Mouse (Mus musculus): ENCODE data around the gene Dmp1. TPM values are rescaled to one million over a fixed set of nuclear protein-coding genes. Genes with fewer than 3 reads are reported as not detected.

Dmp1 gene
- polyA plus RNA-seq (2015; fragmentation: Nextera tagmentation; extraction: Ambion mirVana), result 27.4 and 33.7 TPM in 2 replicates

- H3K9ac ChIP-seq, result no peak within 1 kb of the TSS
These were observed at the start of gene Dmp1 for GRCm38 (mm10) chr5:104202351-104202750. Gene Dmp1 (plus strand): TSS chr5:104202613.

GRCm38 (mm10) chr5:104157701-104158100 is 44.7 kb upstream of the Dmp1 start:
- no peak overlapping the region for H3K27ac ChIP-seq (replicated peaks)
- no peak for ATAC-seq (ENCODE audit: insufficient number of reproducible peaks, low FRiP score, low TSS enrichment, low read depth)
- H3K36me3 ChIP-seq, result no peaks in the 10 kb centered on the region
- 81% methylated on average over 7 of the region's 7 CpGs for WGBS
- no peaks in the 10 kb centered on the region for H3K27me3 ChIP-seq
- H3K4me2 ChIP-seq (replicated peaks), result no peak overlapping the region
- no peak overlapping the region for H3K9ac ChIP-seq
- H3K9me3 ChIP-seq (replicated peaks), result no peaks in the 10 kb centered on the region
- H3K4me3 ChIP-seq (replicated peaks), result no peak overlapping the region
- no peaks in the 10 kb centered on the region; the same call in 1 of the 2 replicates for H3K4me1 ChIP-seq

More at GRCm38 (mm10) chr5:104202351-104202750, at the start of gene Dmp1:
- no peak for ATAC-seq (ENCODE audit: insufficient number of reproducible peaks, low FRiP score, low TSS enrichment, low read depth)
- no peaks in the 10 kb centered on the region for H3K36me3 ChIP-seq
- H3K4me1 ChIP-seq, result 0 out of 2 replicates have a peak, but pooled peaks cover 3% of the 10 kb centered on the region
- H3K9me3 ChIP-seq (replicated peaks), result no peaks in the 10 kb centered on the region
- H3K27me3 ChIP-seq, result no peaks in the 10 kb centered on the region
- 60% methylated on average over 5 of the region's 5 CpGs for WGBS
- H3K4me3 ChIP-seq (replicated peaks), result no peak within 1 kb of the TSS
- H3K27ac ChIP-seq (replicated peaks), result no peak within 1 kb of the TSS
- no peak within 1 kb of the TSS for H3K4me2 ChIP-seq (replicated peaks)

GRCm38 (mm10) chr5:104158332-104159052 is 43.9 kb upstream of the Dmp1 start:
- Histone ChIP-seq H3K36me3 (no peaks in the 10 kb centered on the region), H3K27me3 (no peaks in the 10 kb centered on the region), H3K27ac (replicated peaks) (no peak overlapping the region), H3K9me3 (replicated peaks) (no peaks in the 10 kb centered on the region), H3K4me3 (replicated peaks) (no peak overlapping the region), H3K9ac (no peak overlapping the region), H3K4me2 (replicated peaks) (no peak overlapping the region), H3K4me1 (no peaks in the 10 kb centered on the region; the same call in 1 of the 2 replicates)
- ATAC-seq (ENCODE audit: insufficient number of reproducible peaks, low FRiP score, low TSS enrichment, low read depth), result no peak
- 70% methylated on average over 7 of the region's 7 CpGs for WGBS

DNA sequence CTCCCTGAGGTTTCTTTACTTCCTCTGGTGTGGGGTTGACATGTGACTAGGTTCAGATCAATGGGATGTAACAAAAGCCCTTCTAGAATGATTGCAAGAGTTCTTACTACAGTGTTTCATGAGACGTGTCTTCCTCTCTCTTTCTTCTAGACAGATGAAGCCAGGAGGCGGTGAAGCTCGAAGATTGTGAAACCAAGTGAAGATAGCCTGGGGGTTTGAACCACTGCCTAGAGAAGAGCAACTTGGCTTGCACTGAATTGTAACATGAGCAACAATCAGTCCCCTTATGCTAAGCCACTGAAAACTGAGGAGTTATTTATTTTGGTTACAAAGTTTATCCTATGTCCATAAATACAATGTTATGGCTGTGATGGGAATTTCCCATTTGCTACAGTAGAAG is 41.8 kb upstream of the Dmp1 start:
- Histone ChIP-seq H3K36me3 (no peaks in the 10 kb centered on the region), H3K4me3 (replicated peaks) (no peak overlapping the region), H3K9ac (no peak overlapping the region), H3K27me3 (no peaks in the 10 kb centered on the region), H3K4me1 (no peaks in the 10 kb centered on the region; the same call in 1 of the 2 replicates), H3K27ac (replicated peaks) (no peak overlapping the region), H3K9me3 (replicated peaks) (no peaks in the 10 kb centered on the region), H3K4me2 (replicated peaks) (no peak overlapping the region)
- ATAC-seq (ENCODE audit: insufficient number of reproducible peaks, low FRiP score, low TSS enrichment, low read depth), result no peak
- 52% methylated on average over 3 of the region's 3 CpGs for WGBS

- no peak for ATAC-seq (ENCODE audit: insufficient number of reproducible peaks, low FRiP score, low TSS enrichment, low read depth)
- no peak overlapping the region for H3K4me3 ChIP-seq (replicated peaks)
- no peak overlapping the region for H3K9ac ChIP-seq
- H3K4me2 ChIP-seq (replicated peaks), result no peak overlapping the region
- no peaks in the 10 kb centered on the region for H3K9me3 ChIP-seq (replicated peaks)
- 67% methylated on average over 1 of the region's 1 CpGs for WGBS
- no peaks in the 10 kb centered on the region; the same call in 1 of the 2 replicates for H3K4me1 ChIP-seq
- no peaks in the 10 kb centered on the region for H3K27me3 ChIP-seq
- H3K27ac ChIP-seq (replicated peaks), result no peak overlapping the region
- H3K36me3 ChIP-seq, result no peaks in the 10 kb centered on the region
These were observed 41.0 kb upstream of the Dmp1 start for GRCm38 (mm10) chr5:104161390-104161789.

- WGBS, result 31% methylated on average over 4 of the region's 4 CpGs
- Histone ChIP-seq H3K27ac (replicated peaks) (no peak overlapping the region), H3K4me2 (replicated peaks) (no peak overlapping the region), H3K4me1 (no peaks in the 10 kb centered on the region; the same call in 1 of the 2 replicates), H3K9ac (no peak overlapping the region), H3K36me3 (no peaks in the 10 kb centered on the region), H3K27me3 (no peaks in the 10 kb centered on the region), H3K9me3 (replicated peaks) (no peaks in the 10 kb centered on the region), H3K4me3 (replicated peaks) (no peak overlapping the region)
- no peak; the same call in 1 of the 2 replicates for ATAC-seq (ENCODE audit: insufficient number of reproducible peaks, low FRiP score, low TSS enrichment, low read depth)
These were observed 38.9 kb upstream of the Dmp1 start for GRCm38 (mm10) chr5:104163536-104163935.

DNA sequence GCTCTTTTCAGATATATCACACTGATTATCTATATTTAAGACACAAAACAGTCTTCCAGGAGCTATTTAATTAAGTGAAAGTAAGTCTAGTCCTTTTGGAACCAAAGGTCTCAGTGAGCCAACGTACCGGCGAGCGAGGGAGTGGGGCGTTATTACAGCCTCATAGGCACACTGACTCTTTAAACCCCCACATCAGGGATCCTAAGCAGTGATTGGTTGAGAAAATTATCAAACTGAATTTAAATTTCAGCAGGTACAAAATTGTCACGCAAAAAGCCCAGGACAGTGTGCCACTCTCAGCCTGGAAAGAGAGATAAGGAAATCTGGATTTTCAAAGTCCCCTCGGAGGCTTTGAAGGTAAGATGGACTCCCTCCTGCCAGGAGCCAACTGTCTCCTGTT is 32.0 kb upstream of the Dmp1 start, which contains the start of gene Dspp:
TSS of gene Dspp (plus strand) at position 301 of the 400 bp plus-strand sequence.
- no peak for ATAC-seq (ENCODE audit: insufficient number of reproducible peaks, low FRiP score, low TSS enrichment, low read depth)
- Histone ChIP-seq H3K4me3 (replicated peaks) (no peak within 1 kb of the TSS), H3K9ac (no peak within 1 kb of the TSS), H3K27me3 (no peaks in the 10 kb centered on the region), H3K27ac (replicated peaks) (no peak within 1 kb of the TSS), H3K36me3 (no peaks in the 10 kb centered on the region), H3K9me3 (replicated peaks) (no peaks in the 10 kb centered on the region), H3K4me1 (no peaks in the 10 kb centered on the region), H3K4me2 (replicated peaks) (no peak within 1 kb of the TSS)
- 87% methylated on average over 7 of the region's 7 CpGs for WGBS

DNA sequence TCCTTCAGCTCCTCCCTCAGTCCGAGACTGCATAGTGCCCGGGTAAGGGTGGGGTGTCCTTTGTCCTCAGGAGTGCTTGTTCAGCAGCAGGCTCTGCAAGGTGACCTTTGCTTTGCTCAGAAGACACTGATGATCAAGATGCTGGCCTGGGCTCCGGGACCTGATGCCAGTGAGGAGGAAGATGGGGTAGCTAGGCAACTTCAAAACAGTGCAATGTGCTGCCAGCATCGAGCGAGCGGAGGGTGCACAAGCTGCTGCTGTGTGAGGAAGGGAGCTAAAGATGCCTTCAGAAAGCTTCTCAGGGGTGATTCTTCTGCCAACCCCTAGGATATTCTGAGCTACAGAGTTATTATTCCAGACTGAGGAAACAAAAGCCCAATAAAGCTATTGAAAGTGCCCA is 29.3 kb upstream of the Dmp1 start:
- H3K4me2 ChIP-seq (replicated peaks), result no peak overlapping the region
- no peak overlapping the region for H3K9ac ChIP-seq
- H3K9me3 ChIP-seq (replicated peaks), result no peaks in the 10 kb centered on the region
- no peaks in the 10 kb centered on the region for H3K27me3 ChIP-seq
- no peak overlapping the region for H3K27ac ChIP-seq (replicated peaks)
- H3K4me3 ChIP-seq (replicated peaks), result no peak overlapping the region
- WGBS, result 84% methylated on average over 6 of the region's 6 CpGs
- H3K4me1 ChIP-seq, result no peaks in the 10 kb centered on the region
- no peak for ATAC-seq (ENCODE audit: insufficient number of reproducible peaks, low FRiP score, low TSS enrichment, low read depth)
- H3K36me3 ChIP-seq, result no peaks in the 10 kb centered on the region

DNA sequence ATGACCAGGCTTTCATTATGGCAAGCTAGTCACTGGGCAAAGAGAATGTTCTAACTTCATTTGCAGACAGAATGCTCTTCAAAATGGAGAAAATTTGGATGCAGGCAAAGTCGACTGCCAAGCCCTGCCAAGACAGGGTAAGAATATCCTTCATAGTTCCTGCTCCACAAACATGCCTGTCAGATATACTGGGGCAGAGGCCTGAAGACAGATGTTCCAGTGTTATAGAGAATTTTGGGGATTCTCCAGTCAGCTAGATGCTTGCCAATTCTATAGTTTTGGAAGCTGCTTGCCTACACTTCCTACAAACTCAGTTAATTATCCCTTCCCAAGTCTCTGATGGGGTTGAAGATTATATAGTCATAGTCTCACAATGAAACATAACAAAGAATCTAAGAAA is 18.7 kb upstream of the Dmp1 start:
- Histone ChIP-seq H3K27ac (replicated peaks) (no peak overlapping the region), H3K4me2 (replicated peaks) (no peak overlapping the region), H3K9me3 (replicated peaks) (no peaks in the 10 kb centered on the region), H3K4me1 (no peaks in the 10 kb centered on the region), H3K9ac (no peak overlapping the region), H3K27me3 (no peaks in the 10 kb centered on the region), H3K4me3 (replicated peaks) (no peak overlapping the region), H3K36me3 (no peaks in the 10 kb centered on the region)
- no peak for ATAC-seq (ENCODE audit: insufficient number of reproducible peaks, low FRiP score, low TSS enrichment, low read depth)
- WGBS, result 76% methylated on average over 1 of the region's 1 CpGs

- H3K36me3 ChIP-seq, result no peaks in the 10 kb centered on the region
- no peaks in the 10 kb centered on the region for H3K9me3 ChIP-seq (replicated peaks)
- WGBS, result 75% methylated on average over 3 of the region's 3 CpGs
- no peak overlapping the region for H3K27ac ChIP-seq (replicated peaks)
- H3K4me3 ChIP-seq (replicated peaks), result no peak overlapping the region
- H3K27me3 ChIP-seq, result no peaks in the 10 kb centered on the region
- H3K9ac ChIP-seq, result no peak overlapping the region
- ATAC-seq (ENCODE audit: insufficient number of reproducible peaks, low FRiP score, low TSS enrichment, low read depth), result no peak
- no peaks in the 10 kb centered on the region for H3K4me1 ChIP-seq
- no peak overlapping the region for H3K4me2 ChIP-seq (replicated peaks)
These were observed 15.1 kb upstream of the Dmp1 start for GRCm38 (mm10) chr5:104187281-104187680.

DNA sequence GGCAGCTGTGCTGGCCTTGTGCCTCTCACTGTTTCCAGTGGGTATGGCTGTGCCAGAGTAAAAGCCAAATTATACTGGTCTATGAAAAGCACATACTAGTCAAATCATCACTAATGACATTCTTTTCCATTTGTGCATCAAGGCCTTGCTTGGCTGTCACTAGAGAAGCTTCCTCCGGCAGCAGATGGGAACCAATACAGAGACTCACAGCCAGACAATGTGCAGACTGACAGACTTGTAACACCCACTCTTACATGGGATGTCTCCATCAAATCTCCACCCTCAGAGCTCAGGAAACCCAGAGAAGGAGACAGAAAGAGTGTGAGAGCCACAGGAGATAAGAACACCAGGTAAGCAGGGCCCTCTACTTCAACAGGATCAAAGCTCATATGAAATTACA is 7.3 kb upstream of the Dmp1 start:
- ATAC-seq (ENCODE audit: insufficient number of reproducible peaks, low FRiP score, low TSS enrichment, low read depth), result no peak
- no peak overlapping the region for H3K4me3 ChIP-seq (replicated peaks)
- no peaks in the 10 kb centered on the region for H3K36me3 ChIP-seq
- H3K9me3 ChIP-seq (replicated peaks), result no peaks in the 10 kb centered on the region
- no peak overlapping the region for H3K4me2 ChIP-seq (replicated peaks)
- no peaks in the 10 kb centered on the region for H3K27me3 ChIP-seq
- no peak overlapping the region for H3K9ac ChIP-seq
- WGBS, result 90% methylated on average over 1 of the region's 1 CpGs
- H3K4me1 ChIP-seq, result no peaks in the 10 kb centered on the region
- no peak overlapping the region for H3K27ac ChIP-seq (replicated peaks)

Data from embryonic facial prominence, embryonic 15.5 days (tissue).